Mouse (Mus musculus): Measurements from ENCODE around the gene Picalm. TPM values are rescaled to one million over a fixed set of nuclear protein-coding genes. Genes with fewer than 3 reads are reported as not detected.
"Not testable (repeated sequence)": the region's sequence is repeated elsewhere in the genome, so short reads cannot be mapped to it uniquely, and the experiment has no call there.

Gene Picalm
- polyA plus RNA-seq, 1 experiment from 2014 or later, result 28.0 TPM

- no peaks in the 10 kb centered on the region for H3K27me3 ChIP-seq
- peaks cover 23% of the 10 kb centered on the region for H3K36me3 ChIP-seq
- H3K27ac ChIP-seq, result no peak overlapping the region
- no peaks in the 10 kb centered on the region for H3K4me1 ChIP-seq (replicated peaks)
- no peak overlapping the region for H3K4me2 ChIP-seq
- no peak for ATAC-seq (replicated peaks; ENCODE audit: insufficient number of reproducible peaks, insufficient read depth, low FRiP score, low read depth)
- H3K9ac ChIP-seq, result no peak overlapping the region
- H3K4me3 ChIP-seq, result no peak overlapping the region
- no peaks in the 10 kb centered on the region for H3K9me3 ChIP-seq (replicated peaks)
Measured at GRCm38 (mm10) chr7:90210947-90211346, 80.9 kb downstream of the Picalm start.

- no peak overlapping the region for H3K27ac ChIP-seq
- H3K9me3 ChIP-seq (replicated peaks), result no peaks in the 10 kb centered on the region
- H3K4me1 ChIP-seq (replicated peaks), result no peaks in the 10 kb centered on the region
- H3K27me3 ChIP-seq, result no peaks in the 10 kb centered on the region
- no peaks in the 10 kb centered on the region for H3K36me3 ChIP-seq
- no peak overlapping the region for H3K4me3 ChIP-seq
- no peak overlapping the region for H3K4me2 ChIP-seq
- no peak overlapping the region for H3K9ac ChIP-seq
- WGBS, result 68% methylated on average over 8 of the region's 8 CpGs
- no peak for ATAC-seq (replicated peaks; ENCODE audit: insufficient number of reproducible peaks, insufficient read depth, low FRiP score, low read depth)
Measured at GRCm38 (mm10) chr7:90216511-90216910, 86.5 kb downstream of the Picalm start.

- no peak overlapping the region for H3K27ac ChIP-seq
- WGBS, result 66% methylated on average over 5 of the region's 5 CpGs
- no peak overlapping the region for H3K9ac ChIP-seq
- H3K36me3 ChIP-seq, result no peaks in the 10 kb centered on the region
- no peak overlapping the region for H3K4me3 ChIP-seq
- H3K4me1 ChIP-seq (replicated peaks), result no peaks in the 10 kb centered on the region
- H3K9me3 ChIP-seq (replicated peaks), result no peaks in the 10 kb centered on the region
- no peaks in the 10 kb centered on the region for H3K27me3 ChIP-seq
- no peak for ATAC-seq (replicated peaks; ENCODE audit: insufficient number of reproducible peaks, insufficient read depth, low FRiP score, low read depth)
- H3K4me2 ChIP-seq, result no peak overlapping the region
Measured at GRCm38 (mm10) chr7:90218122-90218521, 88.1 kb downstream of the Picalm start.

DNA sequence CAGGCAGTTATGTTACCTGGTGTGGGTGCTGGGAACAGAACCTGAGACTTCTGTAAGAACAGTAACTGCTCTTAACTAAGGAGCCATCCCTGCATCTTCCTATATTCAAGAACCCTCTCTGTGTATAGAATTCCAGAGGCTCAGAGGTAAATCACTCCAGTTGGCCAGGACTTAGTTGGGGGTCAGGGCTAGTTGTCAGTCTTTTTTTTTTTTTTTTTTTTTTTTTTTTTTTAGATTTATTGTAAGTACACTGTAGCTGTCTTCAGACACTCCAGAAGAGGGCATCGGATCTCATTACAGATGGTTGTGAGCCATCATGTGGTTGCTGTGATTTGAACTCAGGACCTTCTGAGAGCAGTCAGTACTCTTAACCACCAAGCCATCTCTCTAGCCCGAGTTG lies 91.5 kb downstream of the Picalm start:
- no peak for ATAC-seq (replicated peaks; ENCODE audit: insufficient number of reproducible peaks, insufficient read depth, low FRiP score, low read depth)
- Histone ChIP-seq H3K4me2 (no peak overlapping the region), H3K4me3 (no peak overlapping the region), H3K4me1 (replicated peaks) (no peaks in the 10 kb centered on the region), H3K27me3 (no peaks in the 10 kb centered on the region), H3K9ac (no peak overlapping the region), H3K36me3 (no peaks in the 10 kb centered on the region), H3K9me3 (replicated peaks) (no peaks in the 10 kb centered on the region), H3K27ac (no peak overlapping the region)
- 66% methylated on average over 2 of the region's 2 CpGs for WGBS

DNA sequence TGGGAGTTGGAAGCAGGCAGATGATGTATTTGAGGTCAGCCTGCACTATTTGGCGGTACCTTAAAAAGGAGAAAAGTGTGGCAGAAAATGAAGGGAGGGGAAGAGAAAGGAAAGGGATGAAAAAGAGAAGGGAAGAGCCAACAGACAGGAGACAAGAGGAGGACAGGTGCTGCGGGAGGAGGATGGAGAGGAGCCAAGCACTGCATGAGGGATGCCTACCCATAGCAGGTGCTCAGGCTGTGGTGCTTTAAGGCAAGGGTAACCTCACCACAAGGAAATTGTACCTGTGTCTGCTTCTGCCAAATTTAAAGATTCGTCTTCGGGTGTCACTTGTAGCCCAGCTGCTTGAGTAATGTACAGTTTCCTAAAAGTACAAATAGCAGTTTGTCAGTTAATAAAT lies 98.1 kb downstream of the Picalm start:
- Histone ChIP-seq H3K4me1 (replicated peaks) (no peaks in the 10 kb centered on the region; the same call in 1 of the 2 replicates), H3K4me3 (no peak overlapping the region), H3K27me3 (no peaks in the 10 kb centered on the region), H3K36me3 (no peaks in the 10 kb centered on the region), H3K27ac (no peak overlapping the region), H3K9ac (no peak overlapping the region), H3K9me3 (replicated peaks) (no peaks in the 10 kb centered on the region), H3K4me2 (no peak overlapping the region)
- ATAC-seq (replicated peaks; ENCODE audit: insufficient number of reproducible peaks, insufficient read depth, low FRiP score, low read depth), result no peak
- 78% methylated on average over 4 of the region's 4 CpGs for WGBS

GRCm38 (mm10) chr7:90228884-90229283 lies 98.9 kb downstream of the Picalm start:
- not testable (repeated sequence) for ATAC-seq (replicated peaks; ENCODE audit: insufficient number of reproducible peaks, insufficient read depth, low FRiP score, low read depth); H3K36me3 ChIP-seq; H3K4me2 ChIP-seq; H3K4me3 ChIP-seq; H3K4me1 ChIP-seq (replicated peaks); H3K27ac ChIP-seq; H3K9ac ChIP-seq; H3K9me3 ChIP-seq (replicated peaks); H3K27me3 ChIP-seq

DNA sequence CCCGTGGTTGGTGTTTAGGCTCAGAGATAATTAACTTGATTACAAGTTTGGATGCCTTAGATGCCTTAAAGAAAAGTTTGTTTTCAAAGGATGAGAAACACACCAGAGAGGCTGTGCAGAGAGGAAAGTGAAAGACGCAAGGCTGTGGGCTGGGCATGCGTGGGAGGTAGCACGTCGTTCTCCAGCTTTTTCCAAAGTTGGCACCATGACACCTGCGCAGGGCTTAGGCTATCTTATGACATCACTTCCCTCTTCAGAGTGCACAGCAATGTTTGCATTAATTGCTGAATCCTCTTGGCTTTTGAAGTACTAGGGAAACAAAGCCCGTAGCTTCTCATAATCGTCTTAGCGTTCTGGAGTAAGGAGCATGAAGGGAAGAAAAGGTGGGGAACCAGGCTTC lies 101.4 kb downstream of the Picalm start:
- Histone ChIP-seq H3K27ac (no peak overlapping the region), H3K4me2 (no peak overlapping the region), H3K27me3 (no peaks in the 10 kb centered on the region), H3K9ac (no peak overlapping the region), H3K4me1 (replicated peaks) (no peaks in the 10 kb centered on the region; the same call in none of the 2 replicates), H3K36me3 (no peaks in the 10 kb centered on the region), H3K9me3 (replicated peaks) (no peaks in the 10 kb centered on the region), H3K4me3 (no peak overlapping the region)
- ATAC-seq (replicated peaks; ENCODE audit: insufficient number of reproducible peaks, insufficient read depth, low FRiP score, low read depth), result no peak
- WGBS, result 68% methylated on average over 9 of the region's 9 CpGs

- H3K27me3 ChIP-seq, result no peaks in the 10 kb centered on the region
- H3K9me3 ChIP-seq (replicated peaks), result no peaks in the 10 kb centered on the region
- H3K4me3 ChIP-seq, result no peak overlapping the region
- ATAC-seq (replicated peaks; ENCODE audit: insufficient number of reproducible peaks, insufficient read depth, low FRiP score, low read depth), result no peak
- no peak overlapping the region for H3K9ac ChIP-seq
- no peaks in the 10 kb centered on the region for H3K36me3 ChIP-seq
- H3K4me2 ChIP-seq, result no peak overlapping the region
- WGBS, result 42% methylated on average over 4 of the region's 4 CpGs
- peak overlapping the region; percentile 31 for H3K27ac ChIP-seq
- H3K4me1 ChIP-seq (replicated peaks), result no peaks in the 10 kb centered on the region; the same call in none of the 2 replicates
Measured at GRCm38 (mm10) chr7:90233921-90234320, 103.9 kb downstream of the Picalm start.

DNA sequence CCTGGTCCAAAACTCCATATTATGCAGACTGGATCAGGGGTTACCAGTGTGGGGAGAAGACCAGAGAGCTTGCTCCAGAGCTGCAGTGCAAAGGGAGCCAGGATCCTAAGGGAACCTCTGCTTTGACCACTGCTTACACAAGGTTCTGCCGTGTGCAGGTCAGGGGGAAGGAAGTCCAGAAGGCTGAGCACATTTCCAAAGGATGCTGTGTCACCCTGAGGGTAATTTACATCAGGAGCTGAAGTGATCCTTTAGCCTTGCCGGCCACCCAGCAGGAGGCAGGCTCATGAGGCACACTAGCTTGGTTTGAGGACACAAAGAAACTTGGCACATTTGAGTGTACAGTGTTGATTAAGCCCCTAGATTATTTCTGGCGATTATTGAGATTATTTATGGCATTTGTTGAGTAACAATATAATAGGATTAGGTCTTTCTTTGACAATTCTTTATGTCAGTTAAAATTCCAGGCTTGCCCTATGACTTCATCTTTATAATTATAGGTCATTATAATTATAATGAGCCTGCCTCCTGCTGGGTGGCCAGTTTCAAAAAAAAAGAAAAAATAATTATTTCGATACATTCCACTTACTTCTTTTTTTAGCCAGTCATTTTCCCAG lies 106.4 kb downstream of the Picalm start:
- Histone ChIP-seq H3K4me1 (replicated peaks) (no peaks in the 10 kb centered on the region; the same call in none of the 2 replicates), H3K4me2 (no peak overlapping the region), H3K27ac (no peak overlapping the region), H3K36me3 (no peaks in the 10 kb centered on the region), H3K27me3 (no peaks in the 10 kb centered on the region), H3K9me3 (replicated peaks) (no peaks in the 10 kb centered on the region), H3K4me3 (no peak overlapping the region), H3K9ac (no peak overlapping the region)
- no peak for ATAC-seq (replicated peaks; ENCODE audit: insufficient number of reproducible peaks, insufficient read depth, low FRiP score, low read depth)
- WGBS, result 47% methylated on average over 4 of the region's 4 CpGs

DNA sequence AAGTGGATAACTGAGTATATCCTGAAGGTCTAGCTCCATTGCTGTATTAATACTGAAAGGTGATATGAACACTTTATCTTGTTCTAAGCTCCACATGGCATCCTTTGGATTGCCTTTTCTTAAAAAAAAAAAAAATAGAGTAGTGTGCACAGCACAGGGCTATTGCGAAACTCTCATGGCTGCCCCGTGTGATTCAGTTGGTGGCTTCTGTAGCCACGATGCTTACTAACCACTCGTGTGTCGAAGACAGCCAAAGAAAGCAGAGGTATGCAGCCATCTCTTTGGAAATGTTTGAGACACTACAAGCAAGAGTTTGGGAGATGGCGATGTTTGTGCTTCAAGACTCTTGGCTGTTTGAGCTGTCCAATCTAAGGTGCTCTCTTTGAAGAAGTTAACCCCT lies 113.1 kb downstream of the Picalm start:
- H3K4me2 ChIP-seq, result no peak overlapping the region

GRCm38 (mm10) chr7:90243643-90244042 lies 113.6 kb downstream of the Picalm start:
- H3K4me1 ChIP-seq (replicated peaks), result no peaks in the 10 kb centered on the region

More for the DNA sequence above, 113.1 kb downstream of the Picalm start:
- no peaks in the 10 kb centered on the region for H3K9me3 ChIP-seq (replicated peaks)
- H3K27ac ChIP-seq, result no peak overlapping the region
- H3K36me3 ChIP-seq, result no peaks in the 10 kb centered on the region
- no peaks in the 10 kb centered on the region for H3K27me3 ChIP-seq
- ATAC-seq (replicated peaks; ENCODE audit: insufficient number of reproducible peaks, insufficient read depth, low FRiP score, low read depth), result no peak
- no peaks in the 10 kb centered on the region for H3K4me1 ChIP-seq (replicated peaks)
- H3K4me3 ChIP-seq, result no peak overlapping the region
- whole genome bisulfite sequencing, result 78% methylated on average over 6 of the region's 6 CpGs
- H3K9ac ChIP-seq, result no peak overlapping the region

GRCm38 (mm10) chr7:90252946-90253345 lies 122.9 kb downstream of the Picalm start:
- H3K9ac ChIP-seq, result no peak overlapping the region
- no peak overlapping the region for H3K27ac ChIP-seq
- H3K4me3 ChIP-seq, result no peak overlapping the region
- no peaks in the 10 kb centered on the region for H3K36me3 ChIP-seq
- WGBS, result 66% methylated on average over 5 of the region's 5 CpGs
- no peak for ATAC-seq (replicated peaks; ENCODE audit: insufficient number of reproducible peaks, insufficient read depth, low FRiP score, low read depth)
- no peaks in the 10 kb centered on the region for H3K4me1 ChIP-seq (replicated peaks)
- H3K4me2 ChIP-seq, result no peak overlapping the region
- H3K27me3 ChIP-seq, result no peaks in the 10 kb centered on the region
- no peaks in the 10 kb centered on the region for H3K9me3 ChIP-seq (replicated peaks)

More at GRCm38 (mm10) chr7:90243643-90244042, 113.6 kb downstream of the Picalm start:
- Histone ChIP-seq H3K9ac (no peak overlapping the region), H3K27ac (no peak overlapping the region), H3K4me3 (no peak overlapping the region), H3K27me3 (no peaks in the 10 kb centered on the region), H3K36me3 (no peaks in the 10 kb centered on the region), H3K9me3 (replicated peaks) (no peaks in the 10 kb centered on the region), H3K4me2 (no peak overlapping the region)
- ATAC-seq (replicated peaks; ENCODE audit: insufficient number of reproducible peaks, insufficient read depth, low FRiP score, low read depth), result no peak
- 59% methylated on average over 5 of the region's 5 CpGs for WGBS

All from heart, embryonic 15.5 days (tissue).